Mouse (Mus musculus): ENCODE data around the gene Arnt.
"Not testable (repeated sequence)": the region's sequence is repeated elsewhere in the genome, so short reads cannot be mapped to it uniquely, and the experiment has no call there.

- not testable (repeated sequence) for TF ChIP-seq CTCF (IDR thresholded peaks at IDR 0.05; ENCODE audit: control insufficient read depth, insufficient read depth, low read length); POLR2A (IDR thresholded peaks at IDR 0.05; ENCODE audit: borderline replicate concordance, control insufficient read depth, low read depth, low read length)
Measured at GRCm38 (mm10) chr3:95427891-95428238, 6.3 kb upstream of the Arnt start.

Data from bone marrow, adult 2 months (tissue).